Mouse (Mus musculus) embryonic facial prominence, embryonic 15.5 days (tissue): ENCODE results near the gene Ccnd1. TPM values are rescaled to one million over a fixed set of nuclear protein-coding genes. Genes with fewer than 3 reads are reported as not detected.

Source experiments
- ATAC-seq: fragments of 200-750 bp; cut with Nextera tagmentation; 2 replicates; pipeline ENCODE4 v1.8.0; 2017; ENCODE audit warnings: low read depth, moderate TSS enrichment; ENCODE audit not compliant: insufficient number of reproducible peaks, low FRiP score, low TSS enrichment
- H3K27ac ChIP-seq: fragments of 300-500 bp; sonication (generic); replicated peaks from 2 replicates; pipeline ENCODE4 v1.5.1; 2015; ENCODE audit warnings: mild to moderate bottlenecking, inconsistent platforms
- H3K27me3 ChIP-seq: fragments of 300-500 bp; sonication (generic); 2 replicates; pipeline ENCODE4 v1.6.1; 2015; ENCODE audit warnings: inconsistent platforms
- H3K36me3 ChIP-seq: fragments of 300-500 bp; sonication (generic); 2 replicates; pipeline ENCODE4 v1.6.1; 2015; ENCODE audit warnings: mild to moderate bottlenecking, inconsistent platforms
- H3K4me1 ChIP-seq: fragments of 300-500 bp; sonication (generic); 2 replicates; pipeline ENCODE4 v1.6.1; 2015; ENCODE audit warnings: inconsistent platforms
- H3K4me2 ChIP-seq: fragments of 300-500 bp; sonication (generic); replicated peaks from 2 replicates; pipeline ENCODE4 v1.6.1; 2015; ENCODE audit warnings: mild to moderate bottlenecking, inconsistent platforms
- H3K4me3 ChIP-seq: fragments of 300-500 bp; sonication (generic); replicated peaks from 2 replicates; pipeline ENCODE4 v1.5.1; 2015; ENCODE audit warnings: mild to moderate bottlenecking, inconsistent platforms
- H3K9ac ChIP-seq: fragments of 300-500 bp; sonication (generic); 2 replicates; pipeline ENCODE4 v1.6.1; 2015; ENCODE audit warnings: inconsistent platforms
- H3K9me3 ChIP-seq: fragments of 300-500 bp; sonication (generic); replicated peaks from 2 replicates; pipeline ENCODE4 v1.6.1; 2016; ENCODE audit warnings: inconsistent platforms
- WGBS: fragments of 180-500 bp; shearing (Covaris S2); methylation state at CpG from one replicate; pipeline ENCODE4 v1.1.7; 2015; 5-methylcytosine and 5-hydroxymethylcytosine counted together
- polyA plus RNA-seq: library from polyadenylated mRNA; unstranded; fragments of >200 nt; fragmentation: Nextera tagmentation; extraction: Ambion mirVana; gene quantifications from 2 replicates; pipeline ENCODE4 v1.2.1, GENCODE M21; 2015

Gene Ccnd1
- polyA plus RNA-seq, 1 experiment from 2014 or later, result 134 TPM

DNA sequence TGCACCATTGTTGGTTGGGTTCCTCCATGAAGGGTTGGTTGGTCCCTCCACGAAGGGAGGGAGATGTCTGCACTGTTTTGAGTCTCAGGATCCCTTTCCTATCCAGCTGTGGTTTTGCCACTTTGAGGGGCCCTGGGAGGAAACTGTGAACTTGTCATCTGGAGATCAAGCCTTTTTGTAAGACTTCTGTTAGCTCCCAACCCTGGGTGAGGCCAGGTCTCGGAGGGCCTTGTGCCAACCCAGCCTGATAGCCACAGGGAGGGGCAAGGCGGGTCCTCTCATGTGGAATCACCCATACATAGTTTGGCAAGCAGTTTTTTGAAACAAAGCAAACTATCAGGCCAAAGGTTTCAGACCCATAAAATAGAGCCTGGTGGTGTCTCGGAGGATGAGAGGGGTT is 24.6 kb upstream of the Ccnd1 start:
- ATAC-seq, result no peak
- no peak overlapping the region for H3K27ac ChIP-seq
- H3K4me3 ChIP-seq, result no peak overlapping the region
- H3K36me3 ChIP-seq, result no peaks in the 10 kb centered on the region
- WGBS, result 83% methylated on average over 4 of the region's 4 CpGs
- H3K9ac ChIP-seq, result no peak overlapping the region
- H3K4me2 ChIP-seq, result no peak overlapping the region
- H3K4me1 ChIP-seq, result no peaks in the 10 kb centered on the region
- H3K27me3 ChIP-seq, result no peaks in the 10 kb centered on the region
- H3K9me3 ChIP-seq, result no peaks in the 10 kb centered on the region

DNA sequence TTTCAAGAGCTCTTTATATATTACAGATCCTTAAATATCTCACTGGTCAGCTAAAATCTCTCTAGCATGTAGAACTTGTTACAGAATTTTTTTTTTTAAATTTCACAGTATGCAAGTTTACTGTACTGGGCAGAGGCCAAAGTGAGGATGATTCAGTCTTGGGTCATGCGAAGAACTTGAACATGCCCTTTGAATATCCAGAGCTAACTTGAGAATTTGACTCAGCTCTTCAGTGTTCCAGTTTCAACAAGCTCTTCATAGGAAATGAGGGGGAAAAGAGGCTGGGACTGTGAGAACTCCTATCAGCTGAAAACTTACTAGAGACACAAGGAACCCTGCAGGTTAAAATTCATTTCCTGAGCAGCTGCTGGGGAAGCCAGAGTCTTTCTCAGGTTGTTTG is 24.2 kb upstream of the Ccnd1 start:
- H3K9ac ChIP-seq, result no peak overlapping the region

DNA sequence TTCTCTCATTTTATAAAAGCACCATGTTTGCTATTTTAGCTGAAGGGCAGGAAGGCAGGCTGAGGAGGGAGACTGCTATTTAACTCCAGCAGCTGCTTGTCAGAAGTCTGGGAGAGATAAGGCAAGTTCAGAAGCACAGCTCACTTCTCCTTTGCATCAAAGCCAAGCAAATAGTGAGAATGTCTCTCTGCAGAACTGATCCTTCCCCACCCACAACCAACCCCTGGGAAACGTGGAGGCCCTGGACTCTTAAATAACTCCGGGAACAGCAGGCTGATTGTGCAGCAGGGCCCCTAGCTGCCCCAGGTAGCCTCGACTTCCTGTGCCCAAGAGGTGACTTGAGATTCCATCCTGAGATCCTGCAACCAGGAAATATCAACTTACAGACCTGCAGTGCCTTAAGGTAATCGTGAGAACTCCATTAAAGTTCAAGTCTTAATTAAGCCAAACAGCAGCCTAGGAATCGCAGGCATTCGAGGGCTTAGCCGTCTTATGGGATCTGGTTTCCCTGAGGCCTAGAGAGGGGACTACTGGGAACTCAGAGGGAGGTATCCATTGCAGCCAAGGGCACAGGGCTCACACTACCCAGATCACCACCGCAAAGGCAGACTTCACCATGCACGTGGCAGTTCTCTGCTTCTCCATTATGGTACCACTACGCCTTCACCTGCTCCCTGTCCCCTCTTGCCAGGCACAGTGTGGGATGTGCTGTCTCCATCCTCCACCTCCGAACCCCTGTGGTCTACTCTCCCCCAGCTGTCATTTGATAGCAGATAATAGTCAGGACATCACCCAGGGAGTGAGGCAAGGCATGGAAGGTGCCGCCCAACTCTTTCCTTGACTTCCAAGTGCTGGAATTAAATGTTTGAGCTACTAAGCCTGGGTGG is 19.0 kb upstream of the Ccnd1 start:
- Histone ChIP-seq H3K9me3 (no peaks in the 10 kb centered on the region), H3K4me2 (no peak overlapping the region), H3K9ac (no peak overlapping the region), H3K36me3 (no peaks in the 10 kb centered on the region), H3K4me3 (no peak overlapping the region), H3K27ac (0 out of 2 replicates have a peak overlapping the region, but pooled peaks have one; percentile 22), H3K4me1 (peaks cover 10% of the 10 kb centered on the region), H3K27me3 (no peaks in the 10 kb centered on the region)
- WGBS, result 27% methylated on average over 12 of the region's 12 CpGs
- peak; percentile 63; the same call in 1 of the 2 replicates for ATAC-seq

More for the DNA sequence above, 24.2 kb upstream of the Ccnd1 start:
- Histone ChIP-seq H3K27me3 (no peaks in the 10 kb centered on the region), H3K9me3 (no peaks in the 10 kb centered on the region), H3K27ac (no peak overlapping the region), H3K4me3 (no peak overlapping the region), H3K4me1 (peaks cover 2% of the 10 kb centered on the region), H3K36me3 (no peaks in the 10 kb centered on the region), H3K4me2 (no peak overlapping the region)
- ATAC-seq, result no peak
- 91% methylated on average over 1 of the region's 1 CpGs for WGBS

DNA sequence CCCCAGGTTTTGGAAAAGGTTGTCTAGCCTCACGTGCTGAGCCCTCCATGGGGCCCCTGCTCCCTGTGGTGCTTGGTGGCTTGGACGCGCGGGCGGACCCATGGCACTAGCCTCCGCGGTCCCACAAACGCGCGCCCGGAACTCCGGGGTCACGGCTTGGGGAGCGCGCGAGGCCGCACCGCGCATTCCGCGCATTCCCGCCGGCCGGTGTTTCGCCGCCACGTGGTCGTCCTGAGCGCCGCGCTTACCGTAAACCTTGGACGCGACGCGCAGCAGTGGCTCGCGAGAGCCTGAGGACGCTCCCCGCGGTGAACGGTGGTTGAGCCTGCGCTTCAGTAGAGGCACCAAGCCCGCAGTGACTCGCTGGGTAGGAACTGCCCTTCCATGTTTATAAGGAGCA is 3.5 kb upstream of the Ccnd1 start:
- peak; percentile 20; the same call in 1 of the 2 replicates for ATAC-seq
- Histone ChIP-seq H3K36me3 (no peaks in the 10 kb centered on the region), H3K4me2 (peak overlapping the region; percentile 95), H3K9ac (peak overlapping the region; percentile 23; the same call in 1 of the 2 replicates), H3K9me3 (no peaks in the 10 kb centered on the region), H3K4me1 (peaks cover 50% of the 10 kb centered on the region), H3K27ac (no peak overlapping the region), H3K4me3 (peak overlapping the region; percentile 65), H3K27me3 (no peaks in the 10 kb centered on the region)
- WGBS, result under 1% methylated on average over 45 of the region's 45 CpGs

DNA sequence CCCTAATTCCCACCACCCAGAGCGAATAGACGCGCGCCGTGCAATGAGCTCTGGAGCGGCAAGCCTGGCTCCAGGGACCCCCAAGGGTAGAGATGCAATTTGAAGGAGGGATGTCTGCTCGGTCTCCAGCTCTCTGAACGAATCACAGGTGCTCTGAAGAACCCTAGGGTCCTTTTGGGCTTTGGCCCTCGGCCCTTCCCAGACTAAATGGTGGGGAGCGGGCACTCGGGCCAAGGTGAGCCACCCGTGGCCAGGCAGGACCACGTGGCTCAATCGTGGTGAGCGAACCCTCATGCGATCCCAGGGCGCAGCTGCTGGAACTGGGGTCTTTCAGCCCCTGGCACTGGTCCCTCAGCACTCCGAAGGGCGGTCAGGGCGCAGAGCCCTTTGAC is 3.0 kb upstream of the Ccnd1 start:
- Histone ChIP-seq H3K36me3 (no peaks in the 10 kb centered on the region), H3K9ac (peak overlapping the region; percentile 23; the same call in 1 of the 2 replicates), H3K27ac (peak overlapping the region; percentile 88), H3K4me2 (peak overlapping the region; percentile 95), H3K4me1 (peaks cover 53% of the 10 kb centered on the region), H3K4me3 (peak overlapping the region; percentile 65), H3K9me3 (no peaks in the 10 kb centered on the region), H3K27me3 (no peaks in the 10 kb centered on the region)
- ATAC-seq, result no peak
- 1% methylated on average over 20 of the region's 20 CpGs for WGBS

DNA sequence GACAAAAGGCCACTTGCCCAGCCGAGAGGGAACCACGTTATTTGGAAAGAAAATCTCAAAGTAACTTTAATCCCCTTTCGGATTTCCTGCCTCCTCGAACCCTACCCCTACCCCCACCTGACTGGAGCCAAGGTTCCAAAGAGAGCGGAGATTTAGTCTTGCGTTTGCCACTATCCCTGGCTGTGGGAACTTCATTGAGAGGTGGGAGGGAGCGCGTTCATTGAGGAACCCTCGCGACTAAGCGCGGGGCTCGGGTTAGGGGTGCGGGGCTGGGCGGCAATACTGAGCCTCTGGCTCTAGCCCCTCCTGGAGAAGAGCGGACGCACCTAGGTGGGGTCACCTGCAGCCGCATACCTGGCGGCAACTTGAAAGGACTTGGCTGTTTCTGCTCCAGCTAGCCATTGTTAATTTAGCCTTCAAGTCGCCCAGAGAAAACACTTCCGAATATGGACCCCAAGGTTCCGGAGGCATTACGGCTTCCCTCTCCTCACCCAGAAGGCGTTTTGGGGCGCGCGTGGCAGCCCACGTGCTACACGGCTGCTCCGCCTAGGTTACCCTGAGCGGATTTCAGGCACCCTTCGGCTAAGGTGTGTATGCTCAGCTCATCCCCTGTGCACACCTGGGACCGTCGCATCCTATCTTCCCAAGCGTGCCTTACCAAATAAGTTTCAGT is 2.5 kb upstream of the Ccnd1 start:
- Histone ChIP-seq H3K36me3 (no peaks in the 10 kb centered on the region), H3K4me2 (peak overlapping the region; percentile 95), H3K9ac (no peak overlapping the region; the same call in 1 of the 2 replicates), H3K27ac (peak overlapping the region; percentile 88), H3K4me3 (peak overlapping the region; percentile 65), H3K4me1 (peaks cover 53% of the 10 kb centered on the region), H3K27me3 (no peaks in the 10 kb centered on the region), H3K9me3 (no peaks in the 10 kb centered on the region)
- ATAC-seq, result no peak
- under 1% methylated on average over 35 of the region's 35 CpGs for WGBS

DNA sequence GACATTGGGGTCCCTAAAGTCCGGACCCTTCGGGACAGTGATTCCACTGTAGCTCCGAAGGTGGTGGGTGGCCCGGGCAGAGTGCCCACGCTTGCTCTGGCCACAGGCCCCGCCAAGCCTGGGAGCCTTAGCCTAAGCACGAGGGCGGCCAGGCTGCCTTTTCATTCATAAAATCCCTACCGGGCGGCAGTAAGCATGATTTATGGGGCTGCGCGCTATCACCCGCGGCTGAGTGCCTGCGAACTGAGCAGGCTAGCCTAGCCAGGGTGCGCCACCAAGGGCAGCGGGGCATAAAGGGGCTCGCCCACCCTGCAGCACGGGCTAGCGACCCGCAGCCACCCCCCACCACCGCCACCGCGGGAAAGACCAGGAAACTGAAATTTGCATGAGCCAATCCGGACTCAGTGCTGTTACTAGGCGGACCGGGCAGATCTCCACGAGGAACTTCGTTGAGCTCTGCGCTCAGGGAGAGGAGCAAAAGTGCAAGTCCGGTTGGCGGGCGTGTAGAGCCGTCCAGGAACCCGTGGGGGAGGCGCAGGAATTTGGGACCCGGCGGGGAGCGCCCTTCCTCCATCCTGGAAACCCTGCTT is 1.6 kb upstream of the Ccnd1 start:
- peaks cover 6% of the 10 kb centered on the region for H3K36me3 ChIP-seq
- ATAC-seq, result peak; percentile 84
- peak overlapping the region; percentile 88 for H3K27ac ChIP-seq
- peak overlapping the region; percentile 95 for H3K4me2 ChIP-seq
- H3K9me3 ChIP-seq, result no peaks in the 10 kb centered on the region
- no peaks in the 10 kb centered on the region for H3K27me3 ChIP-seq
- H3K9ac ChIP-seq, result peak overlapping the region; percentile 41
- under 1% methylated on average over 39 of the region's 39 CpGs for WGBS
- H3K4me1 ChIP-seq, result peaks cover 60% of the 10 kb centered on the region
- peak overlapping the region; percentile 65 for H3K4me3 ChIP-seq

DNA sequence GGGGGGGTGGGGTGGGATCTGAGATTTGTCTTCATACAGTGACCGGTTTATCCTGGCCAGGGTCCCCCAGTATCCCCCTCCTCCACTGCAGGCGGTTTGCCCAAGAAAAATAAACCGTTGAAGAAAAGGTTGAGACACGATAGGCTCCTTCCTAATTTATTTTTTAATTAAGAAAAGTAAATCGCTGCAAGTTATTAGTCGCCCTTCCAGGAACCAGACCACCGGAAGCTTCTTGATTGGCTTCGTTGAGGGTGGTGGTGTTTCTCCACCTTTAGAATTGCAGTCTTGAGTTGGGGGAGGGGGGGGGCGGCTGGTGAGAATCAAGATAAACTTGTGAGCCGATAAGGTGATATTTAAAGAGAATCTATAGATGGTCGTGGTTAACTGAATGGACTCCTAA is 860 bp upstream of the Ccnd1 start:
- Histone ChIP-seq H3K27me3 (no peaks in the 10 kb centered on the region), H3K9ac (0 out of 2 replicates have a peak overlapping the region, but pooled peaks have one; percentile 7), H3K4me3 (peak overlapping the region; percentile 65), H3K27ac (peak overlapping the region; percentile 88), H3K36me3 (peaks cover 9% of the 10 kb centered on the region), H3K4me1 (peaks cover 63% of the 10 kb centered on the region), H3K4me2 (peak overlapping the region; percentile 95), H3K9me3 (no peaks in the 10 kb centered on the region)
- no peak for ATAC-seq
- 2% methylated on average over 11 of the region's 11 CpGs for WGBS

DNA sequence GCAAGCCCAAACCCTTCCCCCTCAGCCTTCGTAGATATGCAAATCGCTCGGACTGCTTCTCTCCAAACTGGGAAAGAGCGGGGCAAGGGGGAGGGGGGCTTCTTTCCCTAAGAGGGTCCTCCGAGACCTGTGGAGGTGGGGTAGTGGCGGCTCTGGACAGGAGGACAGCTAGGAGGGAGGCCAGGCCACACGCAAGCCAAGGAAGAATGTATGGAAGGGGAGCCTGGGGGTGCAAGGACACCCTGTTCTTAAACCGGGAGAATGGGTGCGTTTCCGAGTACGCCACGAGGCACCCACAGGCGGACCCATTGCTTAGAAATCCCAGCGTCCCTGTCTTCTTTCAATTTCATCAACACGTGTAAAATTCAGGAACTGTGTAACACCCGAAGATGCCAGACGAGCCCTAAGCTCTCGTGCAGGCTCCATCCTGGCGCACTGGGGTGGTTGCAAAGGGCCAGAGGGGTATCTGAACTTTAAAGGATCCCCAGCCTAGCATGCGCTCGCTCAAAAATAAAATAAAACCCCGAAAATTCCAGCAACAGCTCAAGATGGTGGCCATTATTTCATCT is 362 bp upstream of the Ccnd1 start:
- peak; percentile 7; the same call in 1 of the 2 replicates for ATAC-seq
- Histone ChIP-seq H3K9ac (peak overlapping the region; percentile 7; the same call in 1 of the 2 replicates), H3K27ac (peak overlapping the region; percentile 88), H3K4me3 (peak overlapping the region; percentile 65), H3K9me3 (no peaks in the 10 kb centered on the region), H3K36me3 (peaks cover 14% of the 10 kb centered on the region), H3K4me2 (peak overlapping the region; percentile 95), H3K27me3 (no peaks in the 10 kb centered on the region), H3K4me1 (peaks cover 63% of the 10 kb centered on the region)
- 0% methylated on average over 22 of the region's 22 CpGs for WGBS

DNA sequence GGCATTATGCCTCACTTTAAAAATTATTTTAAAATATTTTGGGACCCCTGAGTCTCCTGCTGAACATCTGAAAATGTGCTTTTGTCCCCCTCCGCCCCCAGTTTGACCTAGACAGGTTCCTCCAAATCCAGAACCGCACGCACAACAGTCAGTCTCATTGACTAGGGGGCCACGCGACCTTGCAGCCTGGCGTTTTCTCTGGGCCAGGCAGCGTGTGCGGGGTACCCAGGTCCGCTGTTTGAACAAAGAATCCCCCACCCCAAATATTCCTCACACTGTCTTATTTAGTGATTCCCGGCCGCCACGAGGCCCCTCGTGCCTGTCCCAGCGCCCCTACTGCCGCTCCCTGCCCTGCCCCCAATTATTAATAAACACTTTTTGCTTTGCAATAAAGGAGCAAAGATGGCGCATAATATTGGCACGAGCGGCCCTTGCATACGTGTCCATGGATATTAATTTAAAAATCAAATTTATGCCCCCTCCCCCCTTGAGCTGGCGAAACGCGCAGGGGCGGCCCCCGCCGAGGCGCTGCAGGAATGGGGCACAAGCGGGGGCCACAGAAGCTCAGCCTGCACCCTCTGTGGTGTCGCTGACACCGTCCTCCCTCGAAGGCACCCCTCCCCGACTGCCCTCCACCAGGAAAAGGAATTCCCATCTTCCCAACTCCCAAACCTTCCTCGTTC is 923 bp downstream of the Ccnd1 start:
- Histone ChIP-seq H3K27me3 (no peaks in the 10 kb centered on the region), H3K4me2 (peak overlapping the region; percentile 95), H3K4me1 (peaks cover 63% of the 10 kb centered on the region), H3K36me3 (peaks cover 27% of the 10 kb centered on the region), H3K4me3 (peak overlapping the region; percentile 65), H3K27ac (peak overlapping the region; percentile 88), H3K9me3 (no peaks in the 10 kb centered on the region), H3K9ac (peak overlapping the region; percentile 53)
- ATAC-seq, result no peak
- WGBS, result 0% methylated on average over 32 of the region's 32 CpGs
